Mouse (Mus musculus): ENCODE results near the gene Klra7. TPM values are rescaled to one million over a fixed set of nuclear protein-coding genes. Genes with fewer than 3 reads are reported as not detected.
"Not testable (repeated sequence)": the region's sequence is repeated elsewhere in the genome, so short reads cannot be mapped to it uniquely, and the experiment has no call there.

Klra7 gene
- polyA plus RNA-seq (2015; fragmentation: Nextera tagmentation; extraction: Ambion mirVana) = not detected in 2 replicates

DNA sequence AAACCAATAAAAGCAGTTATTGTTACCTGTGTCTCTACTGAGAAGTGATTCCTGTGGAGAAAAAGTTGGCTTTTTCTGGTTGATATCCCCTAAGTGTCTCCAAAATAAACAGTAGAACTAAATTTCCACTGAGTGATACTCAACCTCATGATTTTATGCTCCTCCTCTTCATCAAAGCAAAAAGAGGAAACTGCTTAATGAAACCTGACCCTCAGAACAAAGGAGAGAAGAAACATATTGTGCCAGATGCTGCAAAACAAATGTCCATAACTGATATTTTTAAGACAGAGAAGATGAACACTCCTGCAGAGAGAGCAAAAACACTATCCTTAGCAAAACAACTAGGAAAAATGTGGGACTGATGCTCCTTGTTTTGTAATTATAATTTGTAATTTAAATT, at the start of gene Klra7:
Gene Klra7, minus strand, starts transcription at position 101 of the 400 bp plus-strand sequence.
- Histone ChIP-seq H3K27ac (no peak within 1 kb of the TSS), H3K9ac (no peak within 1 kb of the TSS), H3K27me3 (no peaks in the 10 kb centered on the region), H3K4me1 (no peaks in the 10 kb centered on the region), H3K4me3 (no peak within 1 kb of the TSS), H3K4me2 (no peak within 1 kb of the TSS), H3K9me3 (no peaks in the 10 kb centered on the region), H3K36me3 (no peaks in the 10 kb centered on the region)
- ATAC-seq (ENCODE audit: insufficient number of reproducible peaks, low FRiP score, low TSS enrichment, low read depth) = no peak

DNA sequence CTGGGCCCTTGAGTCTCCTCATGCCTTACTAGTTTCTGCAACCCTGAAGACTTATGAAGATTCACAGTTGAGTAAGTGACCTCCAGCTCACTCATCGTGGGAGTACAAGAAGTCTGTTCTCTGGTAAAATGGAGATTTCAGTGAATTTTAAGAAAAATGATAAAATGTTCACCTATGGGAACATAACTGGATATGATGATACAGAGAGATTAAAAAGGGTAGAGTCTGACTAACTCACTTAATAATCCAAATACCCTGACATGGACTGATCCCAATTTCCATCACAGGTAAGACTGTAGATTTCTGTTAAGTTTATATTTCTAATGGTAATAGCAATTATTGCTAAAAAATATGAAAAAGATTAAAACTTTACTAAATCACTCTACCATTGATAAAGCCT, 48.7 kb upstream of the Klra7 start, which contains the start of gene Klra10:
Gene Klra10, minus strand, starts transcription at position 101 of the 400 bp plus-strand sequence.
- H3K4me1 ChIP-seq; H3K27ac ChIP-seq; H3K9ac ChIP-seq; H3K36me3 ChIP-seq; ATAC-seq (ENCODE audit: insufficient number of reproducible peaks, low FRiP score, low TSS enrichment, low read depth); H3K27me3 ChIP-seq; H3K4me3 ChIP-seq; H3K9me3 ChIP-seq; H3K4me2 ChIP-seq: not testable (repeated sequence)
- WGBS = 63% methylated on average over 1 of the region's 1 CpGs

DNA sequence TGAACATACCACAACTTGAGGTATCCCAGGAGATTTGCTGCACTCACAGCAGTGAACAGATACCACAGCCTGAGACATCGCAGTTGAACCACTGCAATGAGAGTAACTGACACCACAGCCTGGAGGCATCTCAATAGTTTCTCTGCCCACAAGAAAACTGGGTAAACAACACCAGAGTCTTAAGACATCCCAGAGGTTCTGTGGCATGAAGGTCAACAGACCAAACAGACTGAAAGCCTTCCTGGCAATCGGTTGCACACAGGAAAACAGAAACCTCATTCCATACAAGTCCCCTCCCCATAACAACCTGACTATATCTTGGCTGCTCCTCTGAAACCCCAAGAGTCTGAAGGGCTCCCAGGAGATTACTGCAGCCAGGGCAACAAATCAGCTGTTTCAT, 22.2 kb upstream of the Klra7 start:
- WGBS = 76% methylated on average over 2 of the region's 2 CpGs
- no peaks in the 10 kb centered on the region for H3K4me1 ChIP-seq
- ATAC-seq (ENCODE audit: insufficient number of reproducible peaks, low FRiP score, low TSS enrichment, low read depth) = no peak

DNA sequence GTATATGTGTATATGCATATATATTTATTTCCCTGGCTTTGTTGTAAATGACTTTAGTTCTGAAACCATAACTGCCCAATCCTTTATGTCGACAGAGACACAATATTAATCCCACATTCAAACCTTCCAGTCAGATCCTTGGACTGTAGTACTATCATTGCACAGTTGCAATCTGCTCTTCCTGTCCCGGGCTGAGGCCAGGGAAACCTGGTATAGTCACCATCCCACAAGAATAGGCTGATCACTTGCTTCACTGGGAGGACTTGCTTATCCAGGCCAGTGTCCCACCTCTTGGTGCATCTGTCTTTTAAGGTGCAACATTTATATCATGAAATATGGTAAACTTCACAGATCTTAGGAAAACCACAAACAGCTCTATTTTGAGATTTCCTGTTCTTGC, 4.4 kb upstream of the Klra7 start:
- no peaks in the 10 kb centered on the region for H3K36me3 ChIP-seq
- no peak overlapping the region for H3K4me2 ChIP-seq
- WGBS = 70% methylated on average over 2 of the region's 2 CpGs
- no peaks in the 10 kb centered on the region for H3K27me3 ChIP-seq
- no peak overlapping the region for H3K4me3 ChIP-seq
- H3K9ac ChIP-seq = no peak overlapping the region
- no peak for ATAC-seq (ENCODE audit: insufficient number of reproducible peaks, low FRiP score, low TSS enrichment, low read depth)
- H3K9me3 ChIP-seq = no peaks in the 10 kb centered on the region
- H3K27ac ChIP-seq = no peak overlapping the region
- no peaks in the 10 kb centered on the region for H3K4me1 ChIP-seq

More for the DNA sequence above, 22.2 kb upstream of the Klra7 start:
- H3K4me3 ChIP-seq = no peak overlapping the region
- H3K9me3 ChIP-seq = no peaks in the 10 kb centered on the region
- no peaks in the 10 kb centered on the region for H3K36me3 ChIP-seq
- H3K27me3 ChIP-seq = no peaks in the 10 kb centered on the region
- no peak overlapping the region for H3K27ac ChIP-seq
- H3K4me2 ChIP-seq = no peak overlapping the region
- H3K9ac ChIP-seq = no peak overlapping the region

DNA sequence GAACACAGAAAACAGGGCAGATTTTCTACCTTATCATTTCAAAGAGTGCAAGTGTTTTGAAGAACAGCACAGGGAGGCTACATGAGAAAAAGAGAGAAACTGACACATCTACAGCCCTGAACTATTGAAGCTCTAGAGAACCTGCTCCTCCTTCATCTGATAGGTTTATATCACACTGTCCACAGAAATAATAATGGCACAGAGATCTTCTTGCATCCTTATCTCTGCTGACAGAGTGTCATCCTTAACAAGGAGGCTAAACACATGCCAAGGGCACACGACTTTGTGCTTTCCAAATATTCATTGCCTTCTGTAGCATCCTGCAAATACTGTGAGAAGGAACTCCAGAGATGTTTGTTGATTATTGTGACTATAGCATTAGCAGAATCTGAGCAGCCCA, 3.5 kb upstream of the Klra7 start:
- no peak for ATAC-seq (ENCODE audit: insufficient number of reproducible peaks, low FRiP score, low TSS enrichment, low read depth)
- Histone ChIP-seq H3K4me1 (no peaks in the 10 kb centered on the region), H3K27me3 (no peaks in the 10 kb centered on the region), H3K27ac (no peak overlapping the region), H3K9ac (no peak overlapping the region), H3K4me3 (no peak overlapping the region), H3K9me3 (no peaks in the 10 kb centered on the region), H3K4me2 (no peak overlapping the region), H3K36me3 (no peaks in the 10 kb centered on the region)
- WGBS = 48% methylated on average over 1 of the region's 1 CpGs

DNA sequence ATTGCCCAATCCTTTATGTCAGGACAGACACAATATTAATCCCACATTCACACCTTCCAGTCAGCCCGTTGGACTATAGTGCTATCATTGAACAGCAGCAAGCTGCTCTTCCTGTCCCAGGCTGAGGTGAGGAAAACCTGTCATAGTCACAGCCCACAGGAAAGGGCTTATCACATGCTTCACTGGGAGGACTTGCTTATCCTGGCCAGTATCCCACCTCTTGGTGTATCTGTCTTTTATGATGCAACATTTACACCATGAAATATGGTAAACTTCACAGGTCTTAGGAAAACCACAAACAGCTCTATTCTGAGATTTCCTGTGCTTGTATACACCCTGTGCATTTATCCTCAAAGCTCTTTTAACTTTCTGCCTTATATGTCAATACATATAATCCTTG, 35.7 kb downstream of the Klra7 start:
- H3K36me3 ChIP-seq; H3K9me3 ChIP-seq; ATAC-seq (ENCODE audit: insufficient number of reproducible peaks, low FRiP score, low TSS enrichment, low read depth); H3K4me2 ChIP-seq; H3K4me3 ChIP-seq; H3K9ac ChIP-seq; H3K27ac ChIP-seq; H3K27me3 ChIP-seq; H3K4me1 ChIP-seq: not testable (repeated sequence)
- WGBS = 90% methylated on average over 1 of the region's 1 CpGs

DNA sequence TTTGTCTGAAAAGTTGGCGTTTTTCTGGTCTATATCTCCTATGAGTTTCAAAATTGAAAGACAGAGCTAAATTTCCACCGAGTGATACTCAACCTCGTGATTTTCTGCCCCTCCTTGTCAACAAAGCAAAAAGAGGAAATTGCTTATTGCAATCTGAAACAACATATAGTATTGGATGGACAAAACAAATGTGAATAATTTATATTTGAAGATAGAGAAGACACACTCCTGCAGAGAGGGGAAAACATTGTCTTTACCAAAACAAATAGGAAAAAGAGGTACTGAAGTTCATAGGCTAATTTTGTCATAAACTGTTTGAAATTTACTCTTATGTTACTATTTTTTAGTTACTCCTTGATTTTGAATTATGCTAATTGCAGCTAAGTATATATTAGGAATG, 40.1 kb downstream of the Klra7 start, which contains the start of gene Klra9:
Gene Klra9, minus strand, starts transcription at position 101 of the 400 bp plus-strand sequence.
- H3K4me1 ChIP-seq = not testable (repeated sequence)

More for the DNA sequence above, 40.1 kb downstream of the Klra7 start, which contains the start of gene Klra9:
- not testable (repeated sequence) for H3K9ac ChIP-seq; H3K9me3 ChIP-seq; H3K36me3 ChIP-seq; H3K27me3 ChIP-seq; H3K27ac ChIP-seq; ATAC-seq (ENCODE audit: insufficient number of reproducible peaks, low FRiP score, low TSS enrichment, low read depth); H3K4me3 ChIP-seq; H3K4me2 ChIP-seq
- WGBS = 55% methylated on average over 3 of the region's 3 CpGs

Other genes starting within 250 kb of the Klra7 start
- gene Klra6, start 206.4 kb downstream of the Klra7 start, polyA plus RNA-seq (2015; fragmentation: Nextera tagmentation; extraction: Ambion mirVana) = not detected in 2 replicates
- not detected in 2 replicates for gene Klra4, start 166.1 kb downstream of the Klra7 start, polyA plus RNA-seq (2015; fragmentation: Nextera tagmentation; extraction: Ambion mirVana)
- not detected in 2 replicates for gene Klra8, start 103.4 kb downstream of the Klra7 start, polyA plus RNA-seq (2015; fragmentation: Nextera tagmentation; extraction: Ambion mirVana)
- gene Klra9, start 40.2 kb downstream of the Klra7 start, polyA plus RNA-seq (2015; fragmentation: Nextera tagmentation; extraction: Ambion mirVana) = not detected in 2 replicates
- not detected in 2 replicates for gene Klra10, start 48.6 kb upstream of the Klra7 start, polyA plus RNA-seq (2015; fragmentation: Nextera tagmentation; extraction: Ambion mirVana)
- gene Klra3, start 104.3 kb upstream of the Klra7 start, polyA plus RNA-seq (2015; fragmentation: Nextera tagmentation; extraction: Ambion mirVana) = not detected in 2 replicates
- not detected in 2 replicates for gene Klra1, start 153.6 kb upstream of the Klra7 start, polyA plus RNA-seq (2015; fragmentation: Nextera tagmentation; extraction: Ambion mirVana)

All from limb, embryonic 15.5 days (tissue).